Mouse (Mus musculus) heart, adult 11 months (tissue): ENCODE results near the gene Npy4r.
A peak's percentile ranks its signal among the peaks of the same experiment; 100 is the strongest.

Experiments
- DNase-seq: peaks from one replicate; pipeline ENCODE4 v3.0.0; 2022

Gene Npy4r

GRCm38 (mm10) chr14:34152342-34152741 is at the start of gene Npy4r:
Gene Npy4r, minus strand, starts transcription at chr14:34152489.
- DNase-seq: peak; percentile 97

GRCm38 (mm10) chr14:34201231-34202035 is 49.1 kb upstream of the Npy4r start, which contains the start of gene Gprin2:
Gene Gprin2, minus strand, starts transcription at chr14:34201653.
- DNase-seq: no peak

GRCm38 (mm10) chr14:34200738-34201230 is 48.5 kb upstream of the Npy4r start:
- DNase-seq: no peak

GRCm38 (mm10) chr14:34196706-34197105 is 44.4 kb upstream of the Npy4r start:
- DNase-seq: no peak

- no peak for DNase-seq
These were observed 43.2 kb upstream of the Npy4r start for GRCm38 (mm10) chr14:34195466-34195865.

GRCm38 (mm10) chr14:34193879-34194278 is 41.6 kb upstream of the Npy4r start:
- no peak for DNase-seq

- DNase-seq: no peak
These were observed 38.1 kb upstream of the Npy4r start for GRCm38 (mm10) chr14:34190361-34190760.

GRCm38 (mm10) chr14:34188629-34189028 is 36.3 kb upstream of the Npy4r start:
- DNase-seq: no peak

- DNase-seq: no peak
These were observed 30.8 kb upstream of the Npy4r start for GRCm38 (mm10) chr14:34183101-34183500.

- peak; percentile 46 for DNase-seq
These were observed 27.1 kb upstream of the Npy4r start for GRCm38 (mm10) chr14:34179351-34179750.

- peak; percentile 64 for DNase-seq
These were observed 18.8 kb upstream of the Npy4r start for GRCm38 (mm10) chr14:34171107-34171506.

GRCm38 (mm10) chr14:34155752-34156151 is 3.5 kb upstream of the Npy4r start:
- peak; percentile 50 for DNase-seq

GRCm38 (mm10) chr14:34154601-34155337 is 2.5 kb upstream of the Npy4r start:
- DNase-seq: peak; percentile 64

GRCm38 (mm10) chr14:34142915-34143314 is 9.4 kb downstream of the Npy4r start:
- peak; percentile 78 for DNase-seq

GRCm38 (mm10) chr14:34142316-34142715 is 10.0 kb downstream of the Npy4r start:
- DNase-seq: no peak

- peak; percentile 51 for DNase-seq
These were observed 12.3 kb downstream of the Npy4r start for GRCm38 (mm10) chr14:34139671-34140664.

GRCm38 (mm10) chr14:34135391-34135790 is 16.9 kb downstream of the Npy4r start:
- DNase-seq: peak; percentile 70

- DNase-seq: peak; percentile 83
These were observed 21.1 kb downstream of the Npy4r start for GRCm38 (mm10) chr14:34131216-34131615.

GRCm38 (mm10) chr14:34121691-34122090 is 30.6 kb downstream of the Npy4r start:
- peak; percentile 58 for DNase-seq

GRCm38 (mm10) chr14:34120923-34121351 is 31.4 kb downstream of the Npy4r start:
- peak; percentile 84 for DNase-seq

- DNase-seq: peak; percentile 83
These were observed 32.0 kb downstream of the Npy4r start for GRCm38 (mm10) chr14:34120016-34120910.
